Mouse (Mus musculus) right cerebral cortex, postnatal 4 days (tissue): ENCODE data around the gene Pmepa1.

ENCODE experiments used
- DNase-seq: peaks from one replicate; pipeline ENCODE4 v3.0.0-alpha.2; 2022

Gene Pmepa1

GRCm38 (mm10) chr2:173253761-173254662 is 22.3 kb downstream of the Pmepa1 start:
- no peak for DNase-seq

- DNase-seq = peak; percentile 47
Measured at GRCm38 (mm10) chr2:173251675-173252074, 24.7 kb downstream of the Pmepa1 start.

GRCm38 (mm10) chr2:173251133-173251532 is 25.2 kb downstream of the Pmepa1 start:
- DNase-seq = no peak

GRCm38 (mm10) chr2:173250411-173250810 is 25.9 kb downstream of the Pmepa1 start:
- DNase-seq = no peak

GRCm38 (mm10) chr2:173249965-173250364 is 26.4 kb downstream of the Pmepa1 start:
- DNase-seq = no peak

- DNase-seq = no peak
Measured at GRCm38 (mm10) chr2:173249386-173249785, 26.9 kb downstream of the Pmepa1 start.

- no peak for DNase-seq
Measured at GRCm38 (mm10) chr2:173248822-173249221, 27.5 kb downstream of the Pmepa1 start.

- DNase-seq = no peak
Measured at GRCm38 (mm10) chr2:173247911-173248310, 28.4 kb downstream of the Pmepa1 start.

- no peak for DNase-seq
Measured at GRCm38 (mm10) chr2:173247197-173247596, 29.1 kb downstream of the Pmepa1 start.

GRCm38 (mm10) chr2:173246688-173247087 is 29.6 kb downstream of the Pmepa1 start:
- no peak for DNase-seq

- DNase-seq = no peak
Measured at GRCm38 (mm10) chr2:173245258-173245657, 31.1 kb downstream of the Pmepa1 start.

GRCm38 (mm10) chr2:173244108-173244507 is 32.2 kb downstream of the Pmepa1 start:
- DNase-seq = no peak

GRCm38 (mm10) chr2:173243616-173244015 is 32.7 kb downstream of the Pmepa1 start:
- DNase-seq = no peak

GRCm38 (mm10) chr2:173242874-173243273 is 33.5 kb downstream of the Pmepa1 start:
- no peak for DNase-seq

GRCm38 (mm10) chr2:173240738-173241137 is 35.6 kb downstream of the Pmepa1 start:
- DNase-seq = no peak

GRCm38 (mm10) chr2:173238522-173238921 is 37.8 kb downstream of the Pmepa1 start:
- DNase-seq = no peak

- DNase-seq = no peak
Measured at GRCm38 (mm10) chr2:173235435-173236332, 40.6 kb downstream of the Pmepa1 start.

GRCm38 (mm10) chr2:173232766-173233099 is 43.6 kb downstream of the Pmepa1 start:
- no peak for DNase-seq

- no peak for DNase-seq
Measured at GRCm38 (mm10) chr2:173232065-173232765, 44.1 kb downstream of the Pmepa1 start.

- DNase-seq = peak; percentile 96
Measured at GRCm38 (mm10) chr2:173229578-173230224, 46.6 kb downstream of the Pmepa1 start.

GRCm38 (mm10) chr2:173228567-173228966 is 47.8 kb downstream of the Pmepa1 start:
- DNase-seq = no peak

GRCm38 (mm10) chr2:173226792-173227191 is 49.5 kb downstream of the Pmepa1 start:
- no peak for DNase-seq

GRCm38 (mm10) chr2:173225906-173226305 is 50.4 kb downstream of the Pmepa1 start:
- no peak for DNase-seq
